Mouse (Mus musculus) bone marrow macrophage, adult 2 months (primary cell): ENCODE results near the gene Adamts12. TPM values are rescaled to one million over a fixed set of nuclear protein-coding genes. Genes with fewer than 3 reads are reported as not detected.

Experiments
- H3K27ac ChIP-seq: 2 replicates; pipeline ENCODE4 v1.5.1; 2012; ENCODE audit warnings: low read depth, low read length; ENCODE audit not compliant: insufficient read depth
- H3K4me1 ChIP-seq: 2 replicates; pipeline ENCODE4 v1.6.1; 2012; ENCODE audit warnings: low read length; ENCODE audit not compliant: control insufficient read depth, insufficient read depth
- H3K4me3 ChIP-seq: 2 replicates; pipeline ENCODE4 v1.5.1; 2012; ENCODE audit warnings: mild to moderate bottlenecking, low read length, moderate library complexity; ENCODE audit not compliant: insufficient read depth
- CTCF ChIP-seq: IDR thresholded peaks from 2 replicates; pipeline ENCODE4 v1.5.1; 2012; ENCODE audit warnings: low read depth, mild to moderate bottlenecking, low read length, moderate library complexity
- POLR2A ChIP-seq: IDR thresholded peaks from 2 replicates; pipeline ENCODE4 v1.6.1; 2012; ENCODE audit warnings: mild to moderate bottlenecking, low read depth, low read length, borderline replicate concordance
- polyA plus RNA-seq: library from polyadenylated mRNA; stranded (reverse); fragments of >200 nt; gene quantifications from 2 replicates; pipeline ENCODE4 v1.2.4, GENCODE M21; 2012; ENCODE audit not compliant: missing spikeins, insufficient read depth, insufficient read length

The Adamts12 gene
- polyA plus RNA-seq, 1 experiment, result 0.23 TPM

- TF ChIP-seq CTCF (no peak), POLR2A (no peak)
- H3K4me3 ChIP-seq, result no peak overlapping the region
Observed at GRCm38 (mm10) chr15:11392903-11393302, 328.3 kb downstream of the Adamts12 start.

GRCm38 (mm10) chr15:11396421-11396820 lies 331.8 kb downstream of the Adamts12 start:
- Histone ChIP-seq H3K27ac (no peak overlapping the region), H3K4me3 (no peak overlapping the region), H3K4me1 (peaks cover 19% of the 10 kb centered on the region)
- no peak for TF ChIP-seq POLR2A
- TF ChIP-seq CTCF, result no peak

More at GRCm38 (mm10) chr15:11392903-11393302, 328.3 kb downstream of the Adamts12 start:
- no peak overlapping the region for H3K27ac ChIP-seq
- peaks cover 15% of the 10 kb centered on the region for H3K4me1 ChIP-seq

Other genes with a start within 250 kb of the Adamts12 start
- not detected in 2 replicates for gene C1qtnf3, start 112.5 kb upstream of the Adamts12 start, polyA plus RNA-seq
- 2.5 and 3.5 TPM in 2 replicates for gene Amacr, start 83.0 kb upstream of the Adamts12 start, polyA plus RNA-seq
- gene Slc45a2, start 64.1 kb upstream of the Adamts12 start, polyA plus RNA-seq, result not detected in 2 replicates
- gene Rxfp3, start 26.8 kb upstream of the Adamts12 start, polyA plus RNA-seq, result not detected in 2 replicates